Mouse (Mus musculus) small intestine, adult 2 months (tissue): ENCODE results near the gene Pcp4.

ENCODE experiments used
- CTCF ChIP-seq: fragments of 200-500 bp; IDR thresholded peaks from 2 replicates; pipeline ENCODE4 v1.5.1; 2012; ENCODE audit warnings: low read depth, mild to moderate bottlenecking, control low read depth, inconsistent platforms, low read length, moderate library complexity, mixed read lengths; ENCODE audit not compliant: insufficient replicate concordance, insufficient read length; ENCODE audit errors: extremely low read depth
- POLR2A ChIP-seq: fragments of 200-500 bp; IDR thresholded peaks from 2 replicates; pipeline ENCODE4 v1.6.1; 2012; ENCODE audit warnings: low read depth, mild to moderate bottlenecking, control low read depth, inconsistent platforms, low read length, moderate library complexity

GRCm38 (mm10) chr16:96529896-96530568 lies 62.6 kb downstream of the Pcp4 start:
- TF ChIP-seq CTCF (no peak), POLR2A (no peak)
